Mouse (Mus musculus) bone marrow, adult 2 months (tissue): Measurements from ENCODE around the gene Khdc4.

Source experiments
- CTCF ChIP-seq: fragments of 200-500 bp; IDR thresholded peaks from 2 replicates; pipeline ENCODE4 v1.5.1; 2011; ENCODE audit warnings: low read length, control low read depth; ENCODE audit not compliant: control insufficient read depth, insufficient read depth
- POLR2A ChIP-seq: fragments of 200-500 bp; IDR thresholded peaks from 2 replicates; pipeline ENCODE4 v1.6.1; 2011; ENCODE audit warnings: low read depth, mild to moderate bottlenecking, control low read depth, low read length, borderline replicate concordance; ENCODE audit not compliant: control insufficient read depth

- TF ChIP-seq POLR2A (no peak), CTCF (no peak)
These were observed 70.7 kb downstream of the Khdc4 start for GRCm38 (mm10) chr3:88756276-88756675.
